Mouse (Mus musculus): ENCODE data around the gene Veph1. TPM values are rescaled to one million over a fixed set of nuclear protein-coding genes. Genes with fewer than 3 reads are reported as not detected.
"Not testable (repeated sequence)": the region's sequence is repeated elsewhere in the genome, so short reads cannot be mapped to it uniquely, and the experiment has no call there.

Gene Veph1
- polyA plus RNA-seq (2017; shearing (Covaris generic)): not detected

DNA sequence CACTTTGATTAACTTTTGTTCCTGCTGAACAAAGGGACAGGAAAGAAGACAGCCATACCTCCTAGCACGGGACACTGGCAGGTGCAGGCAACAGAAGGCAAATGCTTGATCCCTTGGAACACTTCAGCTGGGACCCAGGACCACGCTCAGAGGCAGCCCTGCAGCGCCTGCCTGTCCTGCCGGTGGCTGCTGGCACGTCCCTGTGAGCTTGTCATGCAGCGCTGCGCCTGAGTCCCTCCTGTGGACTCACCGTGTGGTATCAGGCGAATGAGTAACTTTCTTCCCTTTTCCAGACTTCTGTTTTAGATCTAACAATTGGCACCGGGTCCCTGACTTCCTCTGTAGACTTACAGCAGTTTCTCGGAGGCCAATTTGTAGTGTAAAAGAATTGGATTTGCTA is at the start of gene Veph1:
Gene Veph1, minus strand, starts transcription at position 293 of the 400 bp plus-strand sequence.
- no peak for ATAC-seq

DNA sequence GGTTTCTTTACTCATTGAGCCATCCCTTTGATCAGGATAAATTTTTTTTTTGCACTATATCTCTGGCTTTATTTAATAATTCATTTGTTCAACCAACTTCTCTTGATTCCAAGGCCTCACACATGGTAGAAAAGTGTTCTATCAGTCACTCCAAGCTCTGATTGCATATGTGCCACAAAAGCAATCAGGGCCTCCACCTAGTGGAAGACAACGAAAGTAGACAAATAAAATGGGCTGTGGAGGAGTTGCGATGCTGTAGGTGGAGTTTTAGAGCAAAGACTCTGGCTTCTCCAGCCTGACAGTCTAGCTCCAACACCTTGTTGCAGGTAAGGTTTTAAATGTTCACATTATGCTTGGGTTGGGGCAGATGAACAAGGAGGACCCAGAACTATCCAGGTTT is 44.1 kb upstream of the Veph1 start:
- no peak for ATAC-seq

DNA sequence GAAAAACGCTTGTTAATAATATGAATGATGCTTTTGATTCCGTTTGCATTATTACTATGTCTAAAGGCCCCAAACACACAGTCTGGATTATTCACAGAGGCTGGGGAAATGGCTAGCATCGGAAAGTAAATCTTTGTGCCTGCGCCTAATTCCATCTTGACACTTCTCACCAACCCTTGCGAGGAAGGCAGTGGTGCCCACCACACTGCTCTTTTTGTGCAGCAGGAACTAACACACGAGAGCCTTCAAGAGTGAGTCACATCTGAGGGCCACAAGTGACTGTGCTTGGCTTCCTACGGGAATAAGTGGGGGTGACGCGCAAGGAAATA is 35.7 kb upstream of the Veph1 start:
- ATAC-seq: no peak

DNA sequence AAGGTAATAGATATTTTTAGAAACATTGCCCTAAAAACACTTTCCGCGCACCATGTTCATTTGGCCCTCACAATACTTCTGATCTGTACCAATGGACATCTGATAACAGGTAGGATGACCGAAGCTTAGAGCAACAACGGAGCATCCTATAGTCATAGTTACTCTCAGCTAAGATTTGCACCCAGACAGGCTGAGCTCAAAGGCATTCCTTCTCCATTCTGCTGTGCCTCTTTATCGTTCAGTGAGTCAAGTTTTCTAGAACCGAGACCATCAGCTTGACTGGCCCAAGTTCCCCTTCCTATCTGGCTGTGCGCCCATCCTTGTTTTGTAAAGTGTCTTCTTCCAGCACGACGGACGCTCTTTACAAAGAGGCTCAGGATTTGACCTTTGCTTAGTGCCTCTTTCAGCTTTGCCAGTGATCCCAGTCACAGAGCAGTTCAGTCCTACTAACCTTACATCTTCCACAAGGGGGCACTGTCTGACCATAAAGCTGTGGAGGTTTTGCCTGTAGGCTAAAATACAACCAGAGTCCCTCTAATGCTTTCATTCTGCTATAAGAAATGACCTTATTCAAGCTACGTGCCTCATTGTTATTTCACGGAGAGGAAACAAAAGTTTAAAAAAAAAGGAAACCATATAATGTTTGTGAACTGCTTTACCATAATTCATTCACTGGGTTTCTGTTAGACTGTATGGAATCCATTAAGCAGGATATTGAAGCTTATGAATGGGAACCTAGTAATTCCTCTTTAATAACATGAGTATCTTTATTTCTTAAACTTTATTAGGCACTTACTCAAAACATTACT is 35.2 kb upstream of the Veph1 start:
- no peak for ATAC-seq

DNA sequence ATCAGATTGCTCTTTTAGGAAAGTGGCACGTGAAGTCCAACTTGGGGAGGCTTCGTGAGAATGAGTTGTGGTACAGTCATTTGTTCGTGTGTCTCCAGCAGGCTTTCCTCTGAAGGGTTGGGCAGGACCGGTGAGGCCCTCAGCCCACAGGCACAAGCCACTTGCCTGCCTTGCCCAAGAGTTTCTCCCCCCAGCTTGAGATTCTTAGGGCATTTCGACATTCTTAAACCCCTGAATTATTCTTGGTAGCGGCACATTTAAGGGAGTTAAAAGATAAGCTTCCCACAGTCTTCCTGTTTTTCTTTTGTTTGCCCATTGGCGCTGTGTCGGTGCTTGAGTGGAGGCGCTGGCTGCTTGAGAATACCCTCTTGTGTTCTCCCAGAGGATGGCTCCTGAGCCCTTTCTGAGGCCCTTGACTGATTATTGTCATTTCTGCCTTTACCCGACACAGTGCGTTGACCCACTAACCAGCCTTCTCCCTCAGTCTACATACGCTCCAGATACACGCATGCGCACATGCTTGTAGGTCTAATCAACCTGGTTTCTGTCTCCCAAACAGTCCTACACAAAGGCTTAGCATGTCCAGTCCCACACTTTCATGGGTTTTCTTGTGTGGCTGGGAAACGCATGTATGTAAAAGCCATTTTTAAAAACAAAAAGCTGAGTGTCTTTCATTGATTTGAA is 34.4 kb upstream of the Veph1 start:
- no peak for ATAC-seq

DNA sequence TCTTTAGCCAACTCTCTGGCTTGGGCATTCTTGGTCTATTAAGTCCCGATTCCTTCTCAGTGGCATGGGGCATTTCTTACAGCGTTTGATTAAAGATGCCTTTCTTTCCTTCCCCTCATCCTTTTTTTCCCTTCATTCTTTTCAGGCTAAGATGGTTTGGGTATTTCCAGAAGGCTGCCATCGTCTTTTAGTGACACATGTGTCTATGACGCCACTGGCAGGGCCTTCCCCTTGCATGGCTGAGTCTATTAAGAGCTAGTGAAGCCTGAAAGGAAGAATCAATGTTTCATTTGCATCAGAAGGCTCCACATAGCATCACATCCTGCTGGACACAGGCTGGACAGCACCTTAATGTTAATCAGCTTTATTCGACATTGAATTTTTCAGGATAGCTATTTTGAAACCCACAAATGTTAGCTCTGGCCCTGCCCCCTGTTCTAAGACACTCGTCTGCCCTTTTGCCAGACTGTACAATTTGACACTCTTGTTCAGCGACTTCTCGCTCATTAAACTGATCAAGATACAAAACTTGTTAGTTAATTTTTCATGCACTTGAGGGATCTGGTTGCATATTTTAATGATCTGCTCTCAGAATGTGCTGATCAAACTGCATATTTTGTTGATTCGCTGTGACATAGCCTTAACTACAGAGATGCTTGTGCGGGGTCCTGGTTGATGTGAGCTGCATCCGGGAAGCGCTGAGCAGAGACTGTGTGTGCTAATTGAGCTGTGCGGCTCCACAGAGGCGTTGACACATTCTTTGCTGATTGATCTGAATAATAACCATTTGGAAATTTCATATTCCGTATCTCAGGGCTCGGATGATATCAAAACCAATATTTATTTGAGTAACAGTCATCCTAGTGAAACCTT is 29.6 kb upstream of the Veph1 start:
- no peak for ATAC-seq

DNA sequence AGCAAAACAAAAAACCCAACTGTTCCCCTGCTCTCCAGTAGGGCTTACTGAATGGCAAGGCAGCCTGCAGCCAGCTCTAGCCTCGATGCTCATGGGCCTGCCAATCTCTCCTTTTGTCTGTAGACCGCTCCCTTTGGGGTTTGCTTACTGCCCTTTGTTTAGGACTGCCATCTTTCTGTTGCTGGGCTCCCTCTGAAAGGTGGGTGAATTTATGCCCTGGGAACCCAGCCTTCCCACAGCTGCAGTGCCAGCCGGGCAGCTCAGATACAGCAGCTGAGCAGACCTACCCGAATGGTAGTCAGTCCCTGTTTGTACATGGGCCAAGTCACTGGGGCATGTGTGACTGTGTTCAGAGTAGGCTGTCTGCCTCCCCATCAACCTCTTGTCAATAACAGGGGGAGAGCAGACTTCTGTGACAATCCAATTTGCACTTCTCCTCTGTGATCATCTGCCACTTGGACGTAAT is 28.9 kb upstream of the Veph1 start:
- no peak for ATAC-seq

DNA sequence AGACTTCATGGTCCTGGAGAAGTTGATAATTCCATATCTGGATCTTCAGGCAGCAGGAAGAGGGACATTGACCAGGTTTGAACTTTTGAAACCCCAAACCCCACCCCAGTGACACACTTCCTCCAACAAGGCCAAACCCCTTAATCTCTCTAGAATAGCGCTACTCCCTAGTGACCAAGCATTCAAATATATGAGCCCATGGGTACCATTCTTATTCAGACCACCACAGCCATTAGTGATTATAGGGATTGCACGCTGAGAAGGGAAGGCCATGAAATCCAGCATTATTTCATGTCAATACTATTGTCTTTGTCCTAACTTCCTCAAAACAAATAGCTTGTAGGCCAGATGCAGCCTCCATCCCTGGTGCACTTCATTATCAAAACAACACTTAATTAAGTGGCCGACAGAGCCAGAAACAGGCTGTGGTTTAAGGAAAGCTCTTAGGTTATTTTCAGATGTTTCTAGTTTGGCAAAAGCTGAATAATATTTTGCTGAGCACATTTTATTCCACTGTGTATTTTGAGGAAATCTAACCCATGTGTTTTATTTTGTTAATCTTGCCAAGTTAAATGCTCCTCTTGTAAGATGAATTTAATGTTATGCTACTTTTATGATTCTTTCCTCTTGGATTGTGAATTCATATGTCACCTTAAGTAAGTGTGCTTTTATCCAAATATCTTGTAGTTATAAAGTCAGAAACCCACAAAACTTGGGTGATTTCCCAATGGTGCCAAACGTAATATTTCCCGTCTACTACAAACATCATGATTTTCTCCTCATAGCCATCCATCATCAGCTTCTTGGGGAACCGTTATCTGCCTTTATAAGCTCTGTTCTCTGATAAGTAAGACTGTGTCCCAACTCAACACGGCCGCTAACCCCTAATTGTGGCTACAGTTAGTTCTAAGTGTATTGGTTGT is 18.4 kb upstream of the Veph1 start:
- no peak for ATAC-seq

DNA sequence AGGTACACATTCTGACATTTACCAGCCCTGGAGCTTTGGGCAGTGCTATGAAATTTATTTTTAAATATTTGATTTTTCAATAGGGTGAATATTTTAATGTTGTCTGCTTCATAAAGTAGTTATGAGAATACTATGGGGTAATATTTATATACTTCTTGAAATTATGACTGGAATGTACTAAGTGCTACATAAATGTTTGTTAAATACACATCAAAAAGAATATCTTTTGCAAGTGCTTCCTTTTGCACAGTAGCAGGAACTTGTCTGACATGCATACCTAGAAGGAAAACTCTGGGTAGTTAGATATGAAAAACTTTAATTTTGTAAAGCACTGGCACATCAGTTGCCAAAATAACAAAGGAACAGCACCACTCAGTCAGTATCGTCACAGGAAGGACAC is 13.9 kb upstream of the Veph1 start:
- ATAC-seq: no peak

DNA sequence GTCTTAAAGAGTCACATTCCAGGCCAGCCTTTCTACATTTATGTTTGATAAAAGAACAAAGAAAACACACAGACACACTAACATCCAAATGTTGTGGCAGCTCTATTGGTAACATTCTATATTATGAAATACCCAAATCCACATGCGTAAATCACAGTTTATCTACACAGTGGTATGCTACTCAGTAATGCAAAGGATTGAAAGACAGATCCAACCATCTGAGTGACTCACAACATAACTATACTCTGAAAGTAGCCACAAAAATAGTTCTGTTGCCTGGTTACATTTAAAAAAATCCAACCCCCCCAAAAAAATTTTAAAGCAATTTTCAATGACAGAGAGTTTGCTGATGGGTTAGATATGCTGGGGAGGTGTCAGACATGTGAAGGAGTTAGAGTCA is 12.9 kb upstream of the Veph1 start:
- no peak for ATAC-seq

DNA sequence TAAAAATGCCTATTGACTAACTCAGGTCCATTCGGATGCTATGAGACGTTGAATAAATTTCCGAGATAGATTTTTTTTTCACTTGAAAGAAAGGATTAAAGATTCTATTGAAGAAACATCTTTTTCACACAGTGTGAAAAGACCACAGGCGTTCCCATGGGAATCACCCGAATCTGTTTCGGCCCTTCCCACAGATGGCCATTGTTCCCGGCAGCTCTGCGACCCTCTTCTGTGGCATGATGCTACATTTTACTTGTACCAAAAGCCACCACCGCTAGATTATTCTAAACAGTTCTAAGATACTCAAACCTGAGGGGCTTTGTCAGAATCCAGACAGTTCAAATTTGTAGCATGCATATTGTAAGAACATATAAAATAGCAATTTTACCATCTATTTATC is 1.4 kb downstream of the Veph1 start:
- no peak for ATAC-seq

DNA sequence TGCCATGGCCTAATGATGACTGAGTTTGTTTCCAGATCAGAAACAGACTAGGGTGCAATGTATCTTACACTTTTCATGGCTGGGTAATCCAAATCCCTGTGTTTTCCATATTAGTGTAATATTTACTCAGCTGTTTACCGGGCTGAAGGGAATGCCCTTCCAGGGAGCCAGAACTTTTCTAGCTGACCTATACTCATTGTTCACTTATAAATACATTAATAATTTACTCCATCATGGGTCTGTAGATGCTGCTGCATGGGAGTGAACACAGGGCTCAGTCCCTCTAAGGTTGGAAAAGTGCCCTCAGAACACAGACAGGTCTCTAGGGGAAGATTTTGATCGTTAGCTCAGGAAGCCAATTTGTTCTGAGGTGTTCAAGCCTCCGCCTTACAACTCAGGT is 1.9 kb downstream of the Veph1 start:
- ATAC-seq: no peak

DNA sequence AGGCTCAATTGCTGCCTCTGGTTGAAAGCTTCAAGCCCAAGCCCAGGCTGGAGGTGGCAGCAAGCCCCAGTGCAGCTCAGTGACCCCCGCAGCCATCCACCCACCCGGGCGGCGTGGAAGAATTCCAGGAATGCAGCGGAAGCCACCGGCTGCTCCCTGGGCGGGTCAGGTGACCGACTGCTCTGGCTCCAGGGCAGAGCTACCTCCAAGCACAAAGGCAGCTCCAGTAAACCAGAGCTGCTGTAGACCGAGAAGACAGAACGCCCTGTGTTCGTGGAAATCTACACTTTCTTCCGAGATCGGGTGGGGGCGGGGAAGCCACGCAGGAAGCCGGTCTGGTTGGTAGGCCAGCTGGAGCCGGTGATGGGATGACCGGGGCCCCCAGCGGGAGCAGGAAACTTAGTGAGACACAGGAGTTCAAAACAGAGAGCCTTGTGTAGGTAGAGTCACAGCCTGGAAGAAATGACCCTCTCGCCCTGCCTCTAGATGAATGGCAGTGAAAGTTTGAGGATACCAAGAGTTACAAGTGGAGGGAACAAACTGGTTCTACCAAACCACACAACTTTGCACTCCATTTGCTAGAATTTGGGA is 4.2 kb downstream of the Veph1 start:
- ATAC-seq: no peak

DNA sequence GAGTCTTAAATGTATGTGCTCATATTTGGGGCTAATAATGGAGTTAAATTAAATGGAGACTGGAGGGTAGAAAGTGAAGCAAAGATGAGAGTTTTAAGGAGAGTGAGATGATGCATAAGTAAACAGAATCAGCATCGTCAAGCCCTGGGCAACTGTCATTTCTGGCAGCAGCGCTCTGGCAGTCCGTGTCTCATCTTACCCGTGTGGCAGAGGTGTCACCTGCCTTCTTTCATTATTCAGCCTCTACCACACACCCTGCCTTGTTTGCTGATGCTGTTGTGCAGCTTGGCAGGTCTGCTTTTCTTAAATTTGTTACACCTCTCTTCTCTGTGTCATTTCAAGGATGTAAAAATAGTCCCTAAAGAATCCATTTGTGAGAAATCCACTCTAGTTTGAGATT is 33.4 kb downstream of the Veph1 start:
- no peak for ATAC-seq

DNA sequence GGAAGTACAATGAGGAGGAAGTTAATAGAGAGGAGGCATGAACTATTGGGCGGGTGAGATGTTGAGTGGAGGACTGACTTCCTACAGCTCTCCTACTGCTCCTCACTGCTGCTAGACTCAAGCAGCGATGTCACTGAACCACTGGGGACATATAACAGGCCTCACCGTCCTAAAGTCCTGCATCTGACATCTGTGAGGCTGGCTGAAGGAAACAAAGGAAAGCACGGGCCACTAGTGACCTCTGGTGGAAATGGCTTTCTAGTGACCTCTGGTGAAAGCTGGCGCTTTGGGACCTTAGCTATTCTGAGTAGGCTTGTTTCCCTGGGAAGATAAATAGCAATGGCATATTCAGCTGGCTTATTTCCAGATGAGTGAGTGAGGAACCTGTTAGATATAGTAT is 34.3 kb downstream of the Veph1 start:
- ATAC-seq: no peak

DNA sequence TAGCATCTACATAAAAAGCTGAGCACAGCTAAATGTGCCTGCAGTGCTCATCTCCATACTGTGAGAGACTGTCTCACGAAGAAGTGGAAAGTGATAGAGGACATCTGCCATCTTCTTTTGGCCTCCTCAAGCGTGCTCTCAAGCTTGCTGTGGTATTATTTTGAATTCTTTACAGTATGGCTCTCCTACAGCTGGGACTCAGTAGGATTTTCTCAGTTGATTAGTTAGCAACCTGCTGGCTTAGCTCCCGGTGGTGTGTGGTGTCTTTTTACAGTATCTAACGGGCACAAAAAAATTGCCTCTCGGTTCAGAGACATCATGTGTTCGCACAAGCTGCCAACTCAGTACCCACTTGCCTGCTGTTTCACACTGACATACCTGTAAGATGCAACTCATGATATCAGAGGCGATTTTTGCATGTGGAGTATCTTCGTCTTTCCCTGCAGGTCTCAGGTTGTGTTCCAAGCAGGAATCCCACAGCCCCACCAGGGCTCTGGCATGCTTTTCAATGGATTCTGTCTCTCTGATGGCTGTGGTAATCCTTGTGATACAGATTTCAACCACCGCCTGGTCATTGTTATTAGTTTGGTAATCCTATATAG is 42.0 kb downstream of the Veph1 start:
- no peak for ATAC-seq

DNA sequence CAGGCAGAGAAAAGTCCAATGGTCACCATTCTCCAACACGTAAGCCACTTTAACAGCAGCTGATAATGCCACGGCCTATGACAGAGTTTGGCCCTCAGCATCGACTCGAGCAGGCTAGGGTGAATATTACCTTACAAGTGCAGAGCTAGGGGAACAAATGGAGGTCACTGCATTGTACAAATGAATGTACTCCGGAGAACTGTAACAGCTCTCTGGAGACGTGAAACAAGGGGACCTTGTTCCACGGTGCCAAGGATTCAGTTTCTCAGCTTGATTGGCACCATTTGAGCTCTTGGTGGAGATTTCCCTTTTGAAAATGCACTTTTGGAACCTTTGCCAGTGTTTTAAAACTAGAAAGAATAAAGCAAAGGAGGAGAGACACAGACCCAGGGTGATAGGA is 44.8 kb downstream of the Veph1 start:
- ATAC-seq: no peak

DNA sequence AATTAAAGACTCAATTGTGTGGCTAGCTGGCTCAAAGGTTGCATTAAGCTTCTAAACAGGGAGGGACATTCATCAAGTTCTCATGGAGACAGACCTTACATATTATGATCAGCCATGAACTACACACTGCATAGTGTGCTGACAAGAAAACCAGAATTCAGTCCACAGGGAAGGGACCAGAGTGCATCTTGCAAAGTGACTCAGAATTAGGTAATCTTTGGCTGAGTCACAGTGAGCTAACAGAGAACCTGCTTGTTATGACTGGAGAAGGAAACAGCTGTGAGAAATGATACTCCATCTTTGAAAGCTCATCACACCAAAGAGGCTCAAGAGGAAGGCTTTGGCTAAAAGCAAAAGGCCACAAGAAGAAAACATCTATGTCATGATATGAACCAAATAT is 56.2 kb downstream of the Veph1 start:
- ATAC-seq: no peak

DNA sequence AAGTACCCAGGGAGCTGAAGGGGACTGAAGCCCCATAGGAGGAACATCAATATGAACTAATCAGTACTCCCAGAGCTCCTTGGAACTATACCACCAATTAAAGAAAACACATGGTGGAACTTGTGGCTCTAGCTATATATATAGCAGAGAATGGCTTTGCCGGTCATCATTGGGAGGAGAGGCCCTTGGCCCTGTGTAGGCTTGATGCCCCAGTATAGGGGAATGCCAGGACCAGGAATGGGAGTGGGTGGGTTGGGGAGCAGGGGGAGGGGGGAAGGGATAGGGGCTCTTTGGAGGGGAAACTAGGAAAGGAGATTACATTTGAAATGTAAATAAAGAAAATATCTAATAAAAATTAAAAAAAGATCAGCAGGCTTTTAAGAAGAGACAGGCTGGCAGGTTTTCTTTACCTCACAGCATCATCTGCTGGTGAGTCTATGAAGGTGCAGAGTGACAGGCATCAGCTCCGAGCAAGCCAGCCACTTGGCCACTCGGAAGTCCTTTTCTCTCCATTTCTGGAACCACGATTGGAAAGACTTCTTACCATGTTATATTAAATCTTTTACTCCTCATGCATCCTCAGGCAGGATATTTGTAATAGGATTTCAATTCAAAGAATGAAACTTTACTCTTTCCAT is 60.3 kb downstream of the Veph1 start:
- ATAC-seq: not testable (repeated sequence)

DNA sequence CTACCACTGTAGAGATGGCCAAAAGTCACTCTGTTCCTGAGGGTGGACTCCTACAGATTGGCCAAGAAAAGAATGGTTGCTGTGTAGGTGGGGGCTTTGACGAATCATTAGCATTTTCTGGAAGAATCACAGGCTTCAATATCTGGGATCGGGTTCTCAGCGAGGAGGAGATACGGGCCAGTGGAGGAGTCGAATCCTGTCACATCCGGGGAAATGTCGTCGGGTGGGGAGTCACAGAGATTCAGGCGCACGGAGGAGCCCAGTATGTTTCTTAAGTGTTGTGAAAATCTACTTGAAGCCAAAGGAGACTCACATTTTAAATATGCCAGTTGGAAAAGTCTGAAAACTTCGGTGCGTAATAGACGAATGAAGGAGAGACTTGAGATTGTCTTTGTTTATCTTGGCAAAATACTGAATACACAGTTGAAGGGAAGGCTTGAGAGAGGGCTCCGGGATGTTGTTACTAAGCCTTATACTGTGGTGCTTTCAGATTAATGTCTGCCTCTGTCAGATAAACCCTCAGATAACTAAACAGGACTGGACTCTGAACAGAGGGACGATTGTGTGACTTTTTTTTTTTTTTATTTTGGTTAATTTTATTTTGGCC is 71.6 kb downstream of the Veph1 start:
- no peak for ATAC-seq

DNA sequence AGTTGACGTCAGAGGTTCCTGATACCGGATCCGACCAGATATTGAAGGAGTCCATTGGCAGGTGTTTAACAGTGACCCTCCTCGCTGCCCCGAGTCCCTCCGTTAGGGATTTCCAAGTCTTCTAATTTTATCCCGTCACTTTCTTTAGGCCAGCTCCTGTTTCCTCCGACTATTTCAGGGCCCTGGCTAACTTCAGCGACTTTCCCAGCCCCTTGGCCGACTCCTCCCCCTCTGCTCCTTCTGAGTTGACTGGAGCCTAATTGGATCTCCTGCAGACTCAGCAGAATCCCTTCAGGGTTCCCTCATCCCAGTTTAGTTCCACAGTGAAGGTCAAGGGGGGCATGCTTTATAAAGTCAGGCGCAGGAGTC is 75.4 kb downstream of the Veph1 start:
- no peak for ATAC-seq
